In genomic region chr19:5922119-5922942, GRCm38 (mm10) we compare ENCODE assay signal across 8 mouse cellular contexts. TPM values are rescaled to one million over a fixed set of nuclear protein-coding genes. Genes with fewer than 3 reads are reported as not detected.
DNase-seq lines count a peak whose midpoint lies in the region; ATAC-seq lines count a peak whose summit lies in the region.

No protein-coding gene starts in this region.

- no peaks in the 10 kb centered on the region for H3K9me3 ChIP-seq in heart, embryonic 16.5 days (replicated peaks; ENCODE audit: control insufficient read depth, low read length)
- H3K9me3 ChIP-seq in liver, embryonic 13.5 days (replicated peaks), result no peaks in the 10 kb centered on the region
- H3K9me3 ChIP-seq in stomach, embryonic 16.5 days (replicated peaks; ENCODE audit: control insufficient read depth, low read length), result no peaks in the 10 kb centered on the region

- intact Hi-C loops in left cerebral cortex, postnatal 36 days (cut with DNase I), result loop anchor here (5.0 kb wide), 1 partner anchor 95 kb away; the partner anchor contains the start of gene Capn1

- ATAC-seq in heart, embryonic 16.5 days (replicated peaks; ENCODE audit: extremely low read depth, insufficient read depth, low FRiP score), result no peak
- ATAC-seq in liver, embryonic 13.5 days (ENCODE audit: low read depth), result peak; percentile 80
- ATAC-seq in stomach, embryonic 16.5 days (ENCODE audit: insufficient read depth, low FRiP score), result no peak

- H3K27ac ChIP-seq in heart, embryonic 16.5 days (ENCODE audit: low read length), result peak overlapping the region; percentile 39
- peak overlapping the region; percentile 91 for H3K27ac ChIP-seq in liver, embryonic 13.5 days
- H3K27ac ChIP-seq in stomach, embryonic 16.5 days (ENCODE audit: low read length), result peak overlapping the region; percentile 48

- DNase-seq in spleen, adult 12 weeks (ENCODE audit: low spot score), result peak; percentile 34
- DNase-seq in spleen, postnatal 36 days (ENCODE audit: low spot score in 2 of 2), result no peak
- DNase-seq in liver, embryonic 13.5 days, result peak; percentile 70
- DNase-seq in urinary bladder, adult 2 months (ENCODE audit: low spot score), result no peak
- DNase-seq in thymus, postnatal 0 days (ENCODE audit: low spot score), result no peak
- DNase-seq in left cerebral cortex, postnatal 36 days (ENCODE audit: low spot score in 2 of 2), result no peak

- peaks cover 27% of the 10 kb centered on the region for H3K4me1 ChIP-seq in heart, embryonic 16.5 days (ENCODE audit: control insufficient read depth, insufficient read depth, low read length)
- peaks cover 50% of the 10 kb centered on the region for H3K4me1 ChIP-seq in liver, embryonic 13.5 days (replicated peaks)
- H3K4me1 ChIP-seq in stomach, embryonic 16.5 days (ENCODE audit: control insufficient read depth, insufficient read depth, low read length), result peaks cover 26% of the 10 kb centered on the region

- peaks cover 13% of the 10 kb centered on the region; the same call in 1 of the 2 replicates for H3K36me3 ChIP-seq in heart, embryonic 16.5 days (ENCODE audit: control insufficient read depth, insufficient read depth)
- peaks cover 13% of the 10 kb centered on the region for H3K36me3 ChIP-seq in liver, embryonic 13.5 days
- H3K36me3 ChIP-seq in stomach, embryonic 16.5 days (ENCODE audit: control insufficient read depth, insufficient read depth, low read length), result peaks cover 4% of the 10 kb centered on the region; the same call in 1 of the 2 replicates

- H3K4me2 ChIP-seq in heart, embryonic 16.5 days (ENCODE audit: low read depth, low read length), result peak overlapping the region; percentile 98
- peak overlapping the region; percentile 92 for H3K4me2 ChIP-seq in liver, embryonic 13.5 days
- H3K4me2 ChIP-seq in stomach, embryonic 16.5 days (ENCODE audit: low read depth, low read length), result peak overlapping the region; percentile 97

- 48% methylated on average over 15 of the region's 15 CpGs for WGBS in heart, embryonic 16.5 days
- WGBS in liver, embryonic 13.5 days (ENCODE audit: insufficient replicate concordance), result 21% methylated on average over 15 of the region's 15 CpGs
- 60% methylated on average over 15 of the region's 15 CpGs for WGBS in stomach, embryonic 16.5 days

- no peaks in the 10 kb centered on the region for H3K27me3 ChIP-seq in heart, embryonic 16.5 days (ENCODE audit: control insufficient read depth, insufficient read depth, low read length)
- H3K27me3 ChIP-seq in liver, embryonic 13.5 days, result peaks cover 17% of the 10 kb centered on the region
- 0 out of 2 replicates have a peak, but pooled peaks cover 3% of the 10 kb centered on the region for H3K27me3 ChIP-seq in stomach, embryonic 16.5 days (ENCODE audit: control insufficient read depth, insufficient read depth, low read length)

- H3K4me3 ChIP-seq in heart, embryonic 16.5 days (ENCODE audit: low read length), result peak overlapping the region; percentile 86
- H3K4me3 ChIP-seq in liver, embryonic 13.5 days (replicated peaks), result peak overlapping the region; percentile 38
- peak overlapping the region; percentile 2 for H3K4me3 ChIP-seq in stomach, embryonic 16.5 days (replicated peaks; ENCODE audit: low read length)

- peak overlapping the region; percentile 48 for H3K9ac ChIP-seq in heart, embryonic 16.5 days (ENCODE audit: low read length)
- peak overlapping the region; percentile 56 for H3K9ac ChIP-seq in liver, embryonic 13.5 days
- peak overlapping the region; percentile 18 for H3K9ac ChIP-seq in stomach, embryonic 16.5 days (ENCODE audit: low read length)

RNA-seq across cellular contexts. Expression of gene Cdc42ep2, which starts 2.3 kb away (rescaled TPM):
- polyA plus RNA-seq in heart, embryonic 16.5 days (2015; fragmentation: Nextera tagmentation; extraction: Ambion mirVana), result 12.4 and 12.6 TPM in 2 replicates
- polyA plus RNA-seq in liver, embryonic 13.5 days (2015; fragmentation: Nextera tagmentation; extraction: Ambion mirVana), result 2.7 and 3.0 TPM in 2 replicates
- 13.4 and 13.9 TPM in 2 replicates for polyA plus RNA-seq in stomach, embryonic 16.5 days (2015; fragmentation: Nextera tagmentation; extraction: Ambion mirVana)
- polyA plus RNA-seq in urinary bladder, adult 2 months (2012; rRNA removed), result 22.9 and 26.2 TPM in 2 replicates
- polyA plus RNA-seq in thymus, postnatal 0 days (2015; fragmentation: Nextera tagmentation; extraction: Ambion mirVana), result 5.2 and 6.7 TPM in 2 replicates
- 1 to 10 TPM; 5.5 to 8.3 TPM for total RNA-seq in left cerebral cortex, postnatal 36 days (2021)

RNA-seq across cellular contexts. Expression of gene Dpf2, which starts 9.5 kb away (rescaled TPM):
- 97.5 and 103 TPM in 2 replicates for polyA plus RNA-seq in heart, embryonic 16.5 days (2015; fragmentation: Nextera tagmentation; extraction: Ambion mirVana)
- polyA plus RNA-seq in liver, embryonic 13.5 days (2015; fragmentation: Nextera tagmentation; extraction: Ambion mirVana), result 56.7 and 60.0 TPM in 2 replicates
- 117 and 127 TPM in 2 replicates for polyA plus RNA-seq in stomach, embryonic 16.5 days (2015; fragmentation: Nextera tagmentation; extraction: Ambion mirVana)
- polyA plus RNA-seq in urinary bladder, adult 2 months (2012; rRNA removed), result 87.5 and 102 TPM in 2 replicates
- 104 and 116 TPM in 2 replicates for polyA plus RNA-seq in thymus, postnatal 0 days (2015; fragmentation: Nextera tagmentation; extraction: Ambion mirVana)
- 10 to 100 TPM; 77.5 to 96.5 TPM for total RNA-seq in left cerebral cortex, postnatal 36 days (2021)

RNA-seq across cellular contexts. Expression of gene Tigd3, which starts 28.4 kb away (rescaled TPM):
- polyA plus RNA-seq in heart, embryonic 16.5 days (2015; fragmentation: Nextera tagmentation; extraction: Ambion mirVana), result 1.5 and 1.6 TPM in 2 replicates
- polyA plus RNA-seq in liver, embryonic 13.5 days (2015; fragmentation: Nextera tagmentation; extraction: Ambion mirVana), result 2.5 TPM in 2 replicates
- polyA plus RNA-seq in stomach, embryonic 16.5 days (2015; fragmentation: Nextera tagmentation; extraction: Ambion mirVana), result 1.7 and 1.8 TPM in 2 replicates
- polyA plus RNA-seq in urinary bladder, adult 2 months (2012; rRNA removed), result 0.69 and 0.87 TPM in 2 replicates
- polyA plus RNA-seq in thymus, postnatal 0 days (2015; fragmentation: Nextera tagmentation; extraction: Ambion mirVana), result 3.3 and 4.1 TPM in 2 replicates
- total RNA-seq in left cerebral cortex, postnatal 36 days (2021), result 1 to 10 TPM; 4.3 to 4.5 TPM

RNA-seq across cellular contexts. Expression of gene Pola2, which starts 41.7 kb away (rescaled TPM):
- 48.3 and 55.2 TPM in 2 replicates for polyA plus RNA-seq in heart, embryonic 16.5 days (2015; fragmentation: Nextera tagmentation; extraction: Ambion mirVana)
- 62.2 and 69.8 TPM in 2 replicates for polyA plus RNA-seq in liver, embryonic 13.5 days (2015; fragmentation: Nextera tagmentation; extraction: Ambion mirVana)
- polyA plus RNA-seq in stomach, embryonic 16.5 days (2015; fragmentation: Nextera tagmentation; extraction: Ambion mirVana), result 49.6 and 50.4 TPM in 2 replicates
- 32.8 and 41.0 TPM in 2 replicates for polyA plus RNA-seq in urinary bladder, adult 2 months (2012; rRNA removed)
- polyA plus RNA-seq in thymus, postnatal 0 days (2015; fragmentation: Nextera tagmentation; extraction: Ambion mirVana), result 61.4 and 71.4 TPM in 2 replicates
- total RNA-seq in left cerebral cortex, postnatal 36 days (2021), result 1 to 10 TPM; 4.6 to 5.5 TPM

RNA-seq across cellular contexts. Expression of gene Slc25a45, which starts 44.7 kb away (rescaled TPM):
- 4.6 and 5.0 TPM in 2 replicates for polyA plus RNA-seq in heart, embryonic 16.5 days (2015; fragmentation: Nextera tagmentation; extraction: Ambion mirVana)
- polyA plus RNA-seq in liver, embryonic 13.5 days (2015; fragmentation: Nextera tagmentation; extraction: Ambion mirVana), result 5.7 and 6.8 TPM in 2 replicates
- 5.1 and 5.5 TPM in 2 replicates for polyA plus RNA-seq in stomach, embryonic 16.5 days (2015; fragmentation: Nextera tagmentation; extraction: Ambion mirVana)
- 19.2 and 25.1 TPM in 2 replicates for polyA plus RNA-seq in urinary bladder, adult 2 months (2012; rRNA removed)
- polyA plus RNA-seq in thymus, postnatal 0 days (2015; fragmentation: Nextera tagmentation; extraction: Ambion mirVana), result 11.4 and 14.6 TPM in 2 replicates
- 1 to 10 TPM; 3.0 to 4.1 TPM for total RNA-seq in left cerebral cortex, postnatal 36 days (2021)

Comparison
In these comparisons a context has a peak if more than half of its experiments do, and no peak if none do; other contexts are left out.
1. DNase-seq: peak in spleen, adult 12 weeks (single experiment) and liver, embryonic 13.5 days (single experiment); none in spleen, postnatal 36 days (0 of 2), urinary bladder, adult 2 months (single experiment), thymus, postnatal 0 days (single experiment) and left cerebral cortex, postnatal 36 days (0 of 2).
2. H3K27ac ChIP-seq: peak in every context shown above with its lines; median percentile 91 in liver, embryonic 13.5 days; 48 in stomach, embryonic 16.5 days; 39 in heart, embryonic 16.5 days.
3. H3K4me3 ChIP-seq: peak in every context shown above with its lines; median percentile 86 in heart, embryonic 16.5 days; 38 in liver, embryonic 13.5 days; 2 in stomach, embryonic 16.5 days.
4. Peak in every context shown above with its lines, with median percentiles within 50 percentile points of each other: H3K4me2 ChIP-seq and H3K9ac ChIP-seq.